Mouse (Mus musculus) kidney, embryonic 14.5 days (tissue): ENCODE data around the gene Mest. TPM values are rescaled to one million over a fixed set of nuclear protein-coding genes. Genes with fewer than 3 reads are reported as not detected.

Experiments
- microRNA counts: library from miRNA; unstranded; fragments of <30 nt; microRNA quantifications from one replicate; lab custom pipeline; 2017
- microRNA-seq: library from miRNA; unstranded; fragments of <30 nt; microRNA quantifications from one replicate; pipeline ENCODE4, GENCODE M21; 2016
- polyA plus RNA-seq: library from polyadenylated mRNA; unstranded; fragments of >200 nt; fragmentation: Nextera tagmentation; extraction: Ambion mirVana; gene quantifications from 2 replicates; pipeline ENCODE4 v1.2.1, GENCODE M21; 2014

Gene Mest
- polyA plus RNA-seq, 1 experiment from 2014 or later, result 2,617 TPM

MicroRNA genes within 50 kb of the gene (microRNA counts, 519-probe panel; counts per million panel counts)
- microRNA mmu-miR-335-3p (lab: Ali Mortazavi, UCI) (5,353 counts per million, percentile 49 among the panel's probes with 10 or more counts), microRNA mmu-miR-335-5p (lab: Ali Mortazavi, UCI) (9,580 counts per million, percentile 94 among the panel's probes with 10 or more counts)

Small RNA genes within 50 kb of the gene (microRNA-seq; reads per million reads assigned to microRNA genes)
- gene Mir335, result 91,224 reads per million, percentile 100 among the genes with 10 or more reads in this experiment

Other genes with a start within 250 kb of the Mest start
- 35.2 and 56.8 TPM in 2 replicates for gene Tmem209, start 213.8 kb upstream of the Mest start, polyA plus RNA-seq
- 0.51 TPM in 1 of 2 replicates, not detected in the other for gene Ssmem1, start 213.7 kb upstream of the Mest start, polyA plus RNA-seq
- 22.7 and 29.8 TPM in 2 replicates for gene Cpa2, start 182.0 kb upstream of the Mest start, polyA plus RNA-seq
- 0.09 and 0.12 TPM in 2 replicates for gene Cpa4, start 155.2 kb upstream of the Mest start, polyA plus RNA-seq
- gene Cpa5, start 112.5 kb upstream of the Mest start, polyA plus RNA-seq, result 0.57 and 1.0 TPM in 2 replicates
- gene Cpa1, start 84.3 kb upstream of the Mest start, polyA plus RNA-seq, result 1.8 and 2.0 TPM in 2 replicates
- 31.2 and 31.8 TPM in 2 replicates for gene Cep41, start 29.8 kb upstream of the Mest start, polyA plus RNA-seq
- 30.1 and 32.3 TPM in 2 replicates for gene Copg2, start 173.2 kb downstream of the Mest start, polyA plus RNA-seq
- 0.38 and 1.3 TPM in 2 replicates for gene Tsga13, start 192.0 kb downstream of the Mest start, polyA plus RNA-seq
- gene Klf14, start 235.5 kb downstream of the Mest start, polyA plus RNA-seq, result 4.3 and 5.0 TPM in 2 replicates